Mouse (Mus musculus): Measurements from ENCODE around the gene Nrgn. TPM values are rescaled to one million over a fixed set of nuclear protein-coding genes. Genes with fewer than 3 reads are reported as not detected.

The Nrgn gene
- total RNA-seq (2021) = 1,000 to 10,000 TPM; 1,507 to 1,630 TPM

- peak; percentile 84 to 86 for DNase-seq
Observed at GRCm38 (mm10) chr9:37552536-37553293, at the start of gene Nrgn. Gene Nrgn (minus strand): TSS chr9:37552904.

GRCm38 (mm10) chr9:37600538-37601205, 48.0 kb upstream of the Nrgn start:
- DNase-seq = no peak

- DNase-seq = no peak
Observed at GRCm38 (mm10) chr9:37598637-37599036, 45.9 kb upstream of the Nrgn start.

- DNase-seq = no peak
Observed at GRCm38 (mm10) chr9:37595570-37595969, 42.9 kb upstream of the Nrgn start.

GRCm38 (mm10) chr9:37593690-37594089, 41.0 kb upstream of the Nrgn start:
- DNase-seq = no peak

GRCm38 (mm10) chr9:37592633-37593032, 39.9 kb upstream of the Nrgn start:
- DNase-seq = no peak

- no peak for DNase-seq
Observed at GRCm38 (mm10) chr9:37592025-37592424, 39.3 kb upstream of the Nrgn start.

GRCm38 (mm10) chr9:37590381-37590780, 37.7 kb upstream of the Nrgn start:
- no peak for DNase-seq

GRCm38 (mm10) chr9:37586718-37587117, 34.0 kb upstream of the Nrgn start:
- no peak for DNase-seq

GRCm38 (mm10) chr9:37583594-37583993, 30.9 kb upstream of the Nrgn start:
- DNase-seq = no peak

GRCm38 (mm10) chr9:37576436-37576930, 23.8 kb upstream of the Nrgn start:
- DNase-seq = peak; percentile 62 to 66

- no peak for DNase-seq
Observed at GRCm38 (mm10) chr9:37572204-37572876, 19.6 kb upstream of the Nrgn start.

- DNase-seq = no peak
Observed at GRCm38 (mm10) chr9:37569231-37569835, 16.6 kb upstream of the Nrgn start.

GRCm38 (mm10) chr9:37568605-37569214, 16.0 kb upstream of the Nrgn start:
- DNase-seq = no peak

GRCm38 (mm10) chr9:37567892-37568604, 15.3 kb upstream of the Nrgn start:
- peak in 1 of 2 experiments; percentile 44 for DNase-seq

- no peak for DNase-seq
Observed at GRCm38 (mm10) chr9:37567454-37567853, 14.8 kb upstream of the Nrgn start.

GRCm38 (mm10) chr9:37567019-37567418, 14.3 kb upstream of the Nrgn start:
- no peak for DNase-seq

GRCm38 (mm10) chr9:37563805-37564204, 11.1 kb upstream of the Nrgn start:
- no peak for DNase-seq

GRCm38 (mm10) chr9:37560617-37561016, 7.9 kb upstream of the Nrgn start:
- no peak for DNase-seq

- DNase-seq = no peak
Observed at GRCm38 (mm10) chr9:37556366-37556765, 3.7 kb upstream of the Nrgn start.
